Mouse (Mus musculus) common myeloid progenitor, adult 5-6 weeks (primary cell): Measurements from ENCODE around the gene Tpcn1. TPM values are rescaled to one million over a fixed set of nuclear protein-coding genes. Genes with fewer than 3 reads are reported as not detected.
"Not testable (repeated sequence)": the region's sequence is repeated elsewhere in the genome, so short reads cannot be mapped to it uniquely, and the experiment has no call there.

Experiments used
- ATAC-seq: replicated peaks from 2 replicates; pipeline ENCODE4 v1.8.0; 2016; ENCODE audit warnings: low read depth, mild to moderate bottlenecking, moderate TSS enrichment, inconsistent platforms; ENCODE audit not compliant: poor library complexity, severe bottlenecking
- total RNA-seq: library from RNA; stranded (forward); fragments of 200-1000, 187-1606 nt; gene quantifications from 2 replicates; pipeline ENCODE4 v1.2.3, GENCODE M21; 2017

The Tpcn1 gene
- total RNA-seq, 1 experiment from 2014 or later: 18.1 TPM

DNA sequence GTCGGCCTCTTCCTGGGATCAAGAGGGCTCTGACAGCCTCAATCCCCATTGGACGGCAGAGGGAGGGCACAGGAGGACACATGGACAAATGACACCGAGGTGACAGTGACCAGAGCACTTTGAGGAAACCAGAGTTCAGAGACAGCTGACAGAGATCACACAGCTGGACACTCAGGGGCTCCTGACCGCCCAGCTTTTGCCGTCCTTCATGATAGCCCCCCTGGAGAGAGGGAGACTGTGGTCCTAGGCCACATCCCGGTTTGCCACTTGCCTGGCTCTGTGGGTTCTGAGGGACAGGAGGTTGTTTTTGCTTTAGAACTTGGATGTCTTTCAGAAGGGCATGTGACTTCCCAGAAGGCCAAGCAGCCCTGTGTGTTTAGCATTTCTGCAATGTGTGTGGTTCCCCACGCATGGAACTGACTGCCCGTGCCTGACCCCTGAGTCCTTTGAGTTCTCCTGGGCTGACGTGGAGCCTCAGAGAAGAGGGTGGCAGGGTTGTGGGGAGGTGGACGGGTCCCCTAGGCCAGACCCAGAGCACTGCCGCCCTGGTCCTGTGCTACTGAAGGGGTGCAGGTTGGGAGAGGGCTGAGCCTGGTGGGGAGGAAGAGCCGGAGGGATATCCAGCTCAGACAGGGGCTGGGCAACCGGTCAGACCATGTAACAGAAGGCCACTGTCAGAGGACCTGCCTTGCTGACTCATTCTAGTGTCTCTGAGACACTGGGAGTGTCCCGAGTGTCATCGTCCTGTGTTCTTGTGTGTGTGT lies 72.1 kb downstream of the Tpcn1 start:
- no peak for ATAC-seq

DNA sequence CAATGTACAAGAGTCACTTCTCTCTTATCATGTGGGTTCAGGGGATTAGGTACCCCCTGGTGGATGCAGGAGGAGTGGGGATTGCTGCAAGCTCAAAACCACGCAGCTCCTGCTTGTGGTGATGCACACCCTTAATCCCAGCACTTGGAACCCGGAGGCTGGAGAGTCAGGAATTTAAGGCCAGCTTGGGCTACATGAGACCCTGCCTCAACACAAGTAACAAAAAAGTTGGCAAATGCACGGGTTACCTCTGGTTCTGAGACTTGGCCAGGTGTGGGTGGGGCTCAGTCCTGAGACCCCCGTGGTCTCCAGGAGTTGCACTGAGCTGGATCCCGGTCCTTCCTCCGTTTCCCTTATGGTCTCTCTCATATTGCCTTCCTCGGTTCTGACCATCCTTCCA lies 73.0 kb downstream of the Tpcn1 start:
- ATAC-seq: no peak

DNA sequence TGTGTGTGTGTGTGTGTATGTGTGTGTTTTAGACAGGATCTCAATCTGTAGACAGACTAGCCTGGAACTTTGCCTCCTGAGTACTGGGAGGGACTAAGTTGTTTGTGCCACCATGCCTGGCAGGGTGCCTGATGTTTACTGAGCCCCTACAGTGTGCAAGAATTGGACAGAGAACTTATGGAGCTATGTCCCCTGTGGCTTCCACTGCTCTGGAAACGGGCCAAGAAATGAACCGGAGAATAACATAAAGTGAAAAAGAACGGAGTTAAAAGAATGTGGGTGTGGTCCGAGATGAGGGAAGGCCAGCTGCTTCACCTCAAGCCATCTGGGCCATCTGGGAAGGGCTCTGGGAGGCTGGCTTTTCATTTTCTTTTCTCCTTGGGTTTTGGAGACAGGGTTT lies 73.7 kb downstream of the Tpcn1 start:
- ATAC-seq: no peak

DNA sequence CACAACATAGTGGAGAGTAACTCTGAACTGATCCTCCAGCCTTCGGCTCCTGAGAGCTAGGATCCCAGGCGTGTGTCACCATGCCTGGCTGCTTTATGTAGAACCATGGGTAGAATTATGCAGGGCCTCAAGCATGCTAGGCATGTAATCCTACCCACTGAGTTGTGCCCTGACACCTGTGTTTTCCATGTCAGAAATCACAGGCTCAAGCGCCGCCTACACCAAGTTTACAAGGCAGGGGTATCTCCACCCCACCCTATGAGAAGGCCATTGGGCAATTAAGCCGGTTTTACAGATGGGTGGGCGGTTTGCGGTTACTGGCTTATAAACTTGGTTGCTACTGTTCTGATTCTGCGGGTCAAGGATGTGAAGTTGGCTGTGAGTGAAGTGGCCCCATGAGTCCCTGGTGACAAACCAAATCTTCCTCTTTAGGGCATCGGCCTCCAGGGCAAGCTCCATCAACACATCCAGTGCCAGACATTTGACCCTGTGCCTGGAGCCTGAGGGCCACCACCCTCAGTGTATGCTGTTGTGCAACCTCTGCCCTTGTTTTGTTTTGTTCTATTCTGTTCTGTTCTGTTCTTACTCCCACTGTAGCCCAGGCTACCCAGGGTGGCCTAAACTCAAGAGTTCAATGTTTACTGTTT lies 74.3 kb downstream of the Tpcn1 start:
- no peak for ATAC-seq

- no peak for ATAC-seq
Measured at GRCm38 (mm10) chr5:120512911-120513555, 75.4 kb downstream of the Tpcn1 start.

GRCm38 (mm10) chr5:120511643-120512220 lies 76.7 kb downstream of the Tpcn1 start:
- ATAC-seq: no peak; the same call in 1 of the 2 replicates

- ATAC-seq: peak; percentile 98
Measured at GRCm38 (mm10) chr5:120510982-120511642, 77.4 kb downstream of the Tpcn1 start, which contains the start of gene Slc8b1. Slc8b1 (plus strand) TSS chr5:120511168.

DNA sequence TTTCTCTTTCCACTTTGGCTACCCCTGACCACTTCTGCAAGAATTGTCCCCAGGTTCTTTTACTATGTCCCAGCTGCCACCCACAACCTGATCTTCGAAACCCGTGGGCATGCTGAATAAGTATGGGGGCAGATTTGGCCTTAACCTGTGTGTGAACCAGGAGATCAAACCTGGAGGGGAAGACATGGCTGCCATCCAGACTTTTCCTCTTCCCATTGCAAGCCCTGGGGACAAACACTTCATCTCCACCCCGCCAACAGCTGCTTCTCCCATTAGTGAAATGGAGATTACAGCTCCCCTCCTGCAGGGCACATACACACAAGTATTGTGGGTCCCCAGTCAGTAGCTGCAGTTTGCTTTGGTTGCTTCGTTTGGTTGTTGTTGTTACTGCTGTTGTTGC lies 81.2 kb downstream of the Tpcn1 start:
- no peak for ATAC-seq

- no peak for ATAC-seq
Measured at GRCm38 (mm10) chr5:120506490-120506889, 82.0 kb downstream of the Tpcn1 start.

GRCm38 (mm10) chr5:120505781-120506180 lies 82.7 kb downstream of the Tpcn1 start:
- ATAC-seq: no peak

DNA sequence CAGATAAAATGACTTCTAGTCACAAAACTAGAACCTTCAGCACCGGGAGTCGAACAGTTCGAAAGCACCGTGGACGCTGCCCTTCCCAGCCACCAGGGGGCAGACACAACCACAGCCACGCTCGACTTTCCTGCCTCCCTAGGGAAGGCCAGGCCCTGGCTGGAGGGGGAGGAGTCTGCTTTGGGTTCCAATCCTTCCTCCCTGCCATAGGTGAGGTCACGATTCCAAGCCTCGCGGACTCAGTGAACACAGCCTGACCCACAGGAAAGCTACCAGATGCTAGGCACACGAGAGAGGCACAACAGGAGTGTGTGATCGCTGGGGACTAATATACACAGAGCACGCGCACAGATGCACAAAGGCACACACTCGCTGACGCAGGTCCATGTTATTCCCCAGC lies 83.1 kb downstream of the Tpcn1 start:
- ATAC-seq: peak; percentile 81

- peak; percentile 63 for ATAC-seq
Measured at GRCm38 (mm10) chr5:120503144-120503795, 85.2 kb downstream of the Tpcn1 start, which contains the start of gene Plbd2. Plbd2 (minus strand) TSS chr5:120503625.

- ATAC-seq: 0 out of 2 replicates have a peak, but pooled peaks have one; percentile 2
Measured at GRCm38 (mm10) chr5:120502675-120503143, 85.8 kb downstream of the Tpcn1 start.

GRCm38 (mm10) chr5:120502147-120502621 lies 86.3 kb downstream of the Tpcn1 start:
- ATAC-seq: no peak

- ATAC-seq: not testable (repeated sequence)
Measured at GRCm38 (mm10) chr5:120500609-120501008, 87.9 kb downstream of the Tpcn1 start.

GRCm38 (mm10) chr5:120499202-120499601 lies 89.3 kb downstream of the Tpcn1 start:
- ATAC-seq: no peak

- ATAC-seq: no peak
Measured at GRCm38 (mm10) chr5:120497071-120497470, 91.4 kb downstream of the Tpcn1 start.

DNA sequence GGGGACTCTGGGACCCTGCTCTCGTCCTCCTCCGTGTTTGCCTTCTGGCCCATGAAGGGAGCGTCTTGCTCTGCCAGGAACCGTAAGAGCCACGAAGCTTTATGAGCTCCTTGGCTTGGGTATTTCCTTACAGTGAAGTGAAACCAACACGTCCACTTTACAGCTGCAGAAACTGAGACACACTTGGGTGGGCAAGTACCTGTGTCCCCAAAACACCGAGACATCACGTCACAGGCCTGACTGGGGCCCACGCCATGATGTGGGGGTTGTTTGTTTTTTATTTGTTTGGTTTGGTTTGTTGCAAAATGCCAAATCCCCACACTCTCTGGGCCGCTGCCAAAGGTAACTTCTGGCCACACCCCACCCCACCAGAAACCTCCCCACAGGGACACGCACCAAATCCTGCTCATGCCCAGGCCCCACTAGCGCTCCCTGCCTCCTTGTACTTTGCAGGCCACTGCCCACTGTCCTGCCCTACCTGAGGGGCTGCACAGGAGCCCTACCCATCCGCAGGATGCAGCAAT lies 92.7 kb downstream of the Tpcn1 start:
- ATAC-seq: no peak
